29 mouse cellular contexts compared by ENCODE assay signal in genomic region chr9:122036496-122037054, GRCm38 (mm10). TPM values are rescaled to one million over a fixed set of nuclear protein-coding genes. Genes with fewer than 3 reads are reported as not detected.
DNase-seq lines count a peak whose midpoint lies in the region; ATAC-seq and TF ChIP-seq lines count a peak whose summit lies in the region.
"Had no signal": no experiment of that assay in that cellular context is flagged by ENCODE, and none has a peak within 500 bp of the region (broad histone marks: within the 10 kb centered on the region; RNA-seq: fewer than 3 reads in every experiment).

No protein-coding gene starts in this region.

- H3K4me1 ChIP-seq in forebrain, embryonic 12.5 days: peaks cover 18% of the 10 kb centered on the region
- H3K4me1 ChIP-seq in forebrain, embryonic 10.5 days: peaks cover 15% of the 10 kb centered on the region
- H3K4me1 ChIP-seq in CH12.LX (ENCODE audit: control insufficient read depth in 1 of 2, insufficient read depth in 2 of 2): peaks cover 0 to 10% of the 10 kb centered on the region in 2 experiments; a peak in 2 of 4 replicates
- peaks cover 11% of the 10 kb centered on the region for H3K4me1 ChIP-seq in forebrain, postnatal 0 days (ENCODE audit: insufficient read depth)
- peaks cover 16% of the 10 kb centered on the region for H3K4me1 ChIP-seq in midbrain, embryonic 13.5 days (replicated peaks)
- H3K4me1 ChIP-seq: embryonic facial prominence, embryonic 13.5 days; kidney, embryonic 15.5 days; liver, embryonic 15.5 days; lung, embryonic 15.5 days; stomach, embryonic 15.5 days had no signal

- no peak overlapping the region for H3K4me3 ChIP-seq in forebrain, embryonic 12.5 days (replicated peaks)
- no peak overlapping the region for H3K4me3 ChIP-seq in forebrain, embryonic 10.5 days
- no peak overlapping the region for H3K4me3 ChIP-seq in CH12.LX (replicated peaks in 1 of 3; ENCODE audit: low read depth in 2 of 3, low read length in 2 of 3, poor library complexity in 1 of 3)
- no peak overlapping the region for H3K4me3 ChIP-seq in forebrain, postnatal 0 days (ENCODE audit: low read depth, low read length)
- H3K4me3 ChIP-seq in midbrain, embryonic 13.5 days (replicated peaks): no peak overlapping the region
- H3K4me3 ChIP-seq: embryonic facial prominence, embryonic 13.5 days; erythroblast, embryonic 14.5 days; heart, embryonic 12.5 days; kidney, embryonic 15.5 days; left cerebral cortex, adult 2 months; liver, embryonic 15.5 days; lung, embryonic 15.5 days; stomach, embryonic 15.5 days had no signal

- H3K27ac ChIP-seq in forebrain, embryonic 12.5 days: peak overlapping the region; percentile 20; the same call in 1 of the 2 replicates
- no peak overlapping the region for H3K27ac ChIP-seq in forebrain, embryonic 10.5 days
- no peak overlapping the region for H3K27ac ChIP-seq in CH12.LX (ENCODE audit: insufficient read depth, low read depth)
- peak overlapping the region; percentile 45 for H3K27ac ChIP-seq in forebrain, postnatal 0 days (ENCODE audit: low read depth, low read length)
- H3K27ac ChIP-seq in midbrain, embryonic 13.5 days: peak overlapping the region; percentile 64
- H3K27ac ChIP-seq: embryonic facial prominence, embryonic 13.5 days; kidney, embryonic 15.5 days; left cerebral cortex, adult 2 months; liver, embryonic 15.5 days; lung, embryonic 15.5 days; macrophage; stomach, embryonic 15.5 days had no signal

- no peak for TF ChIP-seq RAD21 in CH12.LX (IDR thresholded peaks at IDR 0.05; ENCODE audit: low read depth, low read length)

- no peak overlapping the region for H3K9ac ChIP-seq in forebrain, embryonic 12.5 days
- H3K9ac ChIP-seq in CH12.LX (ENCODE audit: insufficient read depth, low read depth): no peak overlapping the region
- no peak overlapping the region for H3K9ac ChIP-seq in forebrain, postnatal 0 days
- no peak overlapping the region for H3K9ac ChIP-seq in midbrain, embryonic 13.5 days (replicated peaks)
- H3K9ac ChIP-seq: embryonic facial prominence, embryonic 13.5 days; heart, embryonic 12.5 days; kidney, embryonic 15.5 days; liver, embryonic 15.5 days; lung, embryonic 15.5 days; stomach, embryonic 15.5 days had no signal

- H3K79me2 ChIP-seq in CH12.LX (replicated peaks; ENCODE audit: control insufficient read depth, extremely low read depth, insufficient read depth, poor library complexity, severe bottlenecking): no peaks in the 10 kb centered on the region

- no peak for TF ChIP-seq EP300 in CH12.LX (IDR thresholded peaks at IDR 0.05; ENCODE audit: low read length)

- no peaks in the 10 kb centered on the region for H3K36me3 ChIP-seq in forebrain, embryonic 12.5 days (replicated peaks)
- H3K36me3 ChIP-seq in forebrain, embryonic 10.5 days (replicated peaks): no peaks in the 10 kb centered on the region
- no peaks in the 10 kb centered on the region for H3K36me3 ChIP-seq in CH12.LX (replicated peaks in 1 of 2; ENCODE audit: control insufficient read depth in 1 of 2, insufficient read depth in 1 of 2, low read length in 1 of 2)
- no peaks in the 10 kb centered on the region for H3K36me3 ChIP-seq in forebrain, postnatal 0 days (ENCODE audit: insufficient read depth)
- no peaks in the 10 kb centered on the region for H3K36me3 ChIP-seq in midbrain, embryonic 13.5 days
- H3K36me3 ChIP-seq: embryonic facial prominence, embryonic 13.5 days; heart, embryonic 12.5 days; kidney, embryonic 15.5 days; liver, embryonic 15.5 days; lung, embryonic 15.5 days; stomach, embryonic 15.5 days had no signal

- H3K27me3 ChIP-seq in forebrain, embryonic 12.5 days: no peaks in the 10 kb centered on the region
- H3K27me3 ChIP-seq in forebrain, embryonic 10.5 days (ENCODE audit: poor library complexity, severe bottlenecking): no peaks in the 10 kb centered on the region
- H3K27me3 ChIP-seq in CH12.LX (replicated peaks): no peaks in the 10 kb centered on the region
- H3K27me3 ChIP-seq in forebrain, postnatal 0 days (ENCODE audit: insufficient read depth, low read length): no peaks in the 10 kb centered on the region
- H3K27me3 ChIP-seq in midbrain, embryonic 13.5 days: no peaks in the 10 kb centered on the region
- H3K27me3 ChIP-seq: embryonic facial prominence, embryonic 13.5 days; heart, embryonic 12.5 days; kidney, embryonic 15.5 days; liver, embryonic 15.5 days; lung, embryonic 15.5 days; stomach, embryonic 15.5 days had no signal

- no peak for DNase-seq in forebrain, embryonic 10.5 days (ENCODE audit: extremely low spot score, low spot score)
- peak; percentile 21 for DNase-seq in CH12.LX (ENCODE audit: extremely low read depth)
- peak; percentile 55 for DNase-seq in forebrain, postnatal 0 days
- DNase-seq in gastrocnemius, adult 18-20 months (ENCODE audit: low spot score): no peak
- no peak for DNase-seq in gastrocnemius, postnatal 36 days
- no peak for DNase-seq in lung, postnatal 25 days (ENCODE audit: low spot score)
- DNase-seq: adrenal gland, postnatal 25 days; cerebellum, adult 11-12 months; gastrocnemius, postnatal 10 days; heart, adult 11 months; heart, postnatal 14 days; kidney, adult 11 months; kidney, postnatal 4 days; left cerebral cortex, postnatal 4 days; liver; right cerebral cortex, postnatal 4 days; thymus, postnatal 25 days had no signal

- dilution Hi-C loops in CH12.LX (cut with MboI; ENCODE audit: extremely low pct_ligation_motif_present, extremely low pct_unique_long_range_greater_than_20kb, low sequenced_read_pairs): no loop called here

- peak; percentile 67 for ATAC-seq in forebrain, embryonic 12.5 days (ENCODE audit: low FRiP score)
- ATAC-seq in forebrain, postnatal 0 days: peak; percentile 75
- peak; percentile 53 for ATAC-seq in midbrain, embryonic 13.5 days
- ATAC-seq: CD4-positive, CD25-positive, alpha-beta regulatory T cell, adult 4 months had no signal

- WGBS in forebrain, embryonic 12.5 days: 53% methylated on average over 4 of the region's 4 CpGs
- 78% methylated on average over 4 of the region's 4 CpGs for WGBS in forebrain, embryonic 10.5 days
- WGBS in forebrain, postnatal 0 days: 43% methylated on average over 4 of the region's 4 CpGs
- 25% methylated on average over 4 of the region's 4 CpGs for WGBS in midbrain, embryonic 13.5 days

- TF ChIP-seq CTCF in CH12.LX (conservative IDR thresholded peaks at IDR 0.05 in 1 of 2, IDR thresholded peaks at IDR 0.05 in 1 of 2; ENCODE audit: low read depth in 2 of 2, low read length in 2 of 2): no peak
- TF ChIP-seq CTCF in forebrain, postnatal 0 days (IDR thresholded peaks at IDR 0.05; ENCODE audit: low read depth): no peak

- intact Hi-C loops in gastrocnemius, postnatal 36 days (cut with DNase I): no loop called here

- in situ Hi-C loops in CH12.LX (cut with MboI; ENCODE audit: low pct_ligation_motif_present, low pct_unique_long_range_greater_than_20kb, low sequenced_read_pairs): loop anchor here (10.0 kb wide), 1 partner anchor 58 kb away; no protein-coding TSS in a partner anchor

- H3K9me3 ChIP-seq in forebrain, embryonic 12.5 days: no peaks in the 10 kb centered on the region
- H3K9me3 ChIP-seq in forebrain, embryonic 10.5 days: no peaks in the 10 kb centered on the region
- no peaks in the 10 kb centered on the region for H3K9me3 ChIP-seq in CH12.LX (replicated peaks; ENCODE audit: low read length)
- no peaks in the 10 kb centered on the region for H3K9me3 ChIP-seq in forebrain, postnatal 0 days (ENCODE audit: low read length)
- H3K9me3 ChIP-seq in midbrain, embryonic 13.5 days: no peaks in the 10 kb centered on the region
- H3K9me3 ChIP-seq: embryonic facial prominence, embryonic 13.5 days; heart, embryonic 12.5 days; kidney, embryonic 15.5 days; liver, embryonic 15.5 days; lung, embryonic 15.5 days; stomach, embryonic 15.5 days had no signal

- TF ChIP-seq POLR2A in CH12.LX (IDR thresholded peaks at IDR 0.05; ENCODE audit: low read depth, low read length): no peak

- H3K4me2 ChIP-seq in forebrain, embryonic 12.5 days: no peak overlapping the region
- no peak overlapping the region for H3K4me2 ChIP-seq in CH12.LX (ENCODE audit: insufficient read depth, low read depth, poor library complexity, severe bottlenecking)
- no peak overlapping the region for H3K4me2 ChIP-seq in forebrain, postnatal 0 days (ENCODE audit: low read depth)
- H3K4me2 ChIP-seq in midbrain, embryonic 13.5 days (replicated peaks): no peak overlapping the region
- H3K4me2 ChIP-seq: embryonic facial prominence, embryonic 13.5 days; heart, embryonic 12.5 days; kidney, embryonic 15.5 days; liver, embryonic 15.5 days; lung, embryonic 15.5 days; stomach, embryonic 15.5 days had no signal

TF ChIP-seq in CH12.LX, 34 proteins besides CTCF, POLR2A, EP300 and RAD21:
- no peak for TF ChIP-seq TCF12 (IDR thresholded peaks at IDR 0.05; ENCODE audit: low read depth, low read length)
- TF ChIP-seq GABPA (IDR thresholded peaks at IDR 0.05; ENCODE audit: insufficient replicate concordance, low read depth, low read length): no peak
- TF ChIP-seq MYC (IDR thresholded peaks at IDR 0.05; ENCODE audit: low read depth, low read length): no peak
- no peak for TF ChIP-seq E2F4 (IDR thresholded peaks at IDR 0.05; ENCODE audit: insufficient replicate concordance, low read depth, low read length)
- TF ChIP-seq MEF2A (IDR thresholded peaks at IDR 0.05; ENCODE audit: borderline replicate concordance, low read depth, low read length): no peak
- TF ChIP-seq CHD2 (IDR thresholded peaks at IDR 0.05; ENCODE audit: low read length): no peak
- TF ChIP-seq BHLHE40 (IDR thresholded peaks at IDR 0.05; ENCODE audit: low read depth, low read length): 0 out of 2 replicates have a peak, but pooled peaks have one; percentile 8
TF ChIP-seq in CH12.LX: peak in this region for 1.

RNA-seq across cellular contexts. Expression of gene Pomgnt2, which starts 39.7 kb away (rescaled TPM):
- polyA plus RNA-seq in forebrain, embryonic 12.5 days (2016; fragmentation: Nextera tagmentation; extraction: Ambion mirVana): 14.0 and 15.2 TPM in 2 replicates
- 12.5 and 13.6 TPM in 2 replicates for polyA plus RNA-seq in forebrain, embryonic 10.5 days (2016; fragmentation: Nextera tagmentation; extraction: Ambion mirVana)
- total RNA-seq in CH12.LX (2012; rRNA removed): not detected in 2 replicates
- not detected in 2 replicates for total RNA-seq in CH12.LX (2014; rRNA removed)
- polyA plus RNA-seq in CH12.LX (2012; ENCODE audit: insufficient read length, low read depth): not detected in 2 replicates
- 64.6 and 85.7 TPM in 2 replicates for total RNA-seq in forebrain, postnatal 0 days (2014; rRNA removed)
- 28.3 and 35.6 TPM in 2 replicates for polyA plus RNA-seq in forebrain, postnatal 0 days (2015; fragmentation: Nextera tagmentation; extraction: Ambion mirVana)
- polyA plus RNA-seq in midbrain, embryonic 13.5 days (2015; fragmentation: Nextera tagmentation; extraction: Ambion mirVana): 20.8 and 23.2 TPM in 2 replicates
- 10 to 100 TPM; 15.9 to 16.6 TPM for total RNA-seq in gastrocnemius, adult 18-20 months (2021)
- 10 to 100 TPM; 10.4 to 11.8 TPM for total RNA-seq in gastrocnemius, postnatal 36 days (2021)
- polyA plus RNA-seq: CD4-positive, CD25-positive, alpha-beta regulatory T cell, adult 4 months had no signal

Comparison
In these comparisons a context has a peak if more than half of its experiments do, and no peak if none do; other contexts are left out.
1. H3K27ac ChIP-seq: peak in forebrain, embryonic 12.5 days (single experiment), forebrain, postnatal 0 days (single experiment) and midbrain, embryonic 13.5 days (single experiment); none in forebrain, embryonic 10.5 days (single experiment) and CH12.LX (single experiment).
2. DNase-seq: peak in CH12.LX (single experiment) and forebrain, postnatal 0 days (single experiment); none in forebrain, embryonic 10.5 days (single experiment), gastrocnemius, adult 18-20 months (single experiment), gastrocnemius, postnatal 36 days (0 of 2) and lung, postnatal 25 days (single experiment).
3. RNA of gene Pomgnt2, which starts 39.7 kb away (polyA plus RNA-seq): 28.3 to 35.6 TPM in forebrain, postnatal 0 days, 20.8 to 23.2 TPM in midbrain, embryonic 13.5 days, 14.0 to 15.2 TPM in forebrain, embryonic 12.5 days and 12.5 to 13.6 TPM in forebrain, embryonic 10.5 days; not detected in CH12.LX; every median in the first group is over 10 times any median in the second.
4. Peak in every context shown above with its lines, with median percentiles within 50 percentile points of each other: ATAC-seq.